Mouse (Mus musculus) kidney, adult 2 months (tissue): ENCODE data around the gene Swap70. TPM values are rescaled to one million over a fixed set of nuclear protein-coding genes. Genes with fewer than 3 reads are reported as not detected.
A peak's percentile ranks its signal among the peaks of the same experiment; 100 is the strongest.

Experiments used
- DNase-seq: peaks from one replicate; pipeline ENCODE4 v3.0.0; 2021
- H3K27ac ChIP-seq: fragments of 200-500 bp; 2 replicates; pipeline ENCODE4 v1.5.1; 2012; ENCODE audit warnings: low read depth, low read length, control low read depth, inconsistent platforms; ENCODE audit not compliant: insufficient read depth
- H3K27me3 ChIP-seq: fragments of 200-500 bp; replicated peaks from 2 replicates; pipeline ENCODE4 v1.6.1; 2012; ENCODE audit warnings: mild to moderate bottlenecking, moderate library complexity, low read length, inconsistent platforms; ENCODE audit not compliant: control insufficient read depth, insufficient read depth
- H3K36me3 ChIP-seq: fragments of 200-500 bp; 2 replicates; pipeline ENCODE4 v1.6.1; 2012; ENCODE audit warnings: mild to moderate bottlenecking, moderate library complexity, low read length, inconsistent platforms; ENCODE audit not compliant: control insufficient read depth, insufficient read depth
- H3K4me1 ChIP-seq: fragments of 200-500 bp; 2 replicates; pipeline ENCODE4 v1.6.1; 2011; ENCODE audit warnings: low read length; ENCODE audit not compliant: control insufficient read depth, insufficient read depth
- H3K4me3 ChIP-seq: fragments of 200-500 bp; 2 replicates; pipeline ENCODE4 v1.5.1; 2011; ENCODE audit warnings: mild to moderate bottlenecking, low read depth, low read length, control low read depth; ENCODE audit not compliant: insufficient read depth
- CTCF ChIP-seq: fragments of 200-500 bp; conservative IDR thresholded peaks from 2 replicates; pipeline ENCODE4 v1.5.1; 2011; ENCODE audit warnings: low read depth, mild to moderate bottlenecking, control low read depth, low read length, moderate library complexity, mixed read lengths; ENCODE audit not compliant: insufficient read depth, insufficient read length
- POLR2A ChIP-seq: fragments of 200-500 bp; IDR thresholded peaks from one replicate; pipeline ENCODE4 v1.6.1; 2011; ENCODE audit warnings: low read depth, low read length, control low read depth
- WGBS: fragments of 180-500 bp; shearing (Covaris S2); methylation state at CpG from one replicate; pipeline ENCODE4 v1.1.7; 2018; 5-methylcytosine and 5-hydroxymethylcytosine counted together
- polyA plus RNA-seq: library from polyadenylated mRNA; depleted of rRNA; stranded (reverse); fragments of >200 nt; gene quantifications from 2 replicates; pipeline ENCODE4 v1.2.3, GENCODE M21; 2012

Swap70 gene
- polyA plus RNA-seq, 1 experiment, result 12.5 TPM

- Histone ChIP-seq H3K4me3 (no peak overlapping the region), H3K27ac (peak overlapping the region; percentile 15; the same call in 1 of the 2 replicates), H3K27me3 (no peaks in the 10 kb centered on the region), H3K36me3 (no peaks in the 10 kb centered on the region), H3K4me1 (peaks cover 13% of the 10 kb centered on the region; the same call in 1 of the 2 replicates)
- WGBS, result 78% methylated on average over 5 of the region's 5 CpGs
- no peak for DNase-seq
- TF ChIP-seq CTCF (no peak), POLR2A (no peak)
Measured at GRCm38 (mm10) chr7:110306281-110306680, 84.8 kb downstream of the Swap70 start.

GRCm38 (mm10) chr7:110307741-110308140, 86.2 kb downstream of the Swap70 start:
- H3K27me3 ChIP-seq, result no peaks in the 10 kb centered on the region
- DNase-seq, result no peak
- H3K4me3 ChIP-seq, result no peak overlapping the region
- H3K27ac ChIP-seq, result no peak overlapping the region
- no peak for TF ChIP-seq CTCF
- no peak for TF ChIP-seq POLR2A
- peaks cover 13% of the 10 kb centered on the region; the same call in 1 of the 2 replicates for H3K4me1 ChIP-seq
- 93% methylated on average over 11 of the region's 11 CpGs for WGBS
- peaks cover 1% of the 10 kb centered on the region; the same call in 1 of the 2 replicates for H3K36me3 ChIP-seq

GRCm38 (mm10) chr7:110309246-110309645, 87.7 kb downstream of the Swap70 start:
- Histone ChIP-seq H3K36me3 (peaks cover 5% of the 10 kb centered on the region), H3K4me1 (peaks cover 13% of the 10 kb centered on the region; the same call in 1 of the 2 replicates), H3K27ac (no peak overlapping the region), H3K4me3 (no peak overlapping the region), H3K27me3 (no peaks in the 10 kb centered on the region)
- 95% methylated on average over 8 of the region's 8 CpGs for WGBS
- DNase-seq, result no peak
- TF ChIP-seq CTCF (no peak), POLR2A (no peak)

- Histone ChIP-seq H3K4me3 (no peak overlapping the region), H3K4me1 (no peaks in the 10 kb centered on the region), H3K27ac (no peak overlapping the region), H3K27me3 (no peaks in the 10 kb centered on the region), H3K36me3 (peaks cover 5% of the 10 kb centered on the region)
- peak; percentile 19 for DNase-seq
- TF ChIP-seq POLR2A (no peak), CTCF (no peak)
- 84% methylated on average over 9 of the region's 9 CpGs for WGBS
Measured at GRCm38 (mm10) chr7:110313392-110314055, 92.0 kb downstream of the Swap70 start.

GRCm38 (mm10) chr7:110314401-110314890, 92.9 kb downstream of the Swap70 start:
- TF ChIP-seq CTCF, result no peak
- Histone ChIP-seq H3K27me3 (no peaks in the 10 kb centered on the region), H3K27ac (no peak overlapping the region), H3K4me3 (no peak overlapping the region), H3K4me1 (0 out of 2 replicates have a peak, but pooled peaks cover 2% of the 10 kb centered on the region), H3K36me3 (peaks cover 5% of the 10 kb centered on the region)
- WGBS, result 81% methylated on average over 7 of the region's 7 CpGs
- DNase-seq, result no peak

- H3K36me3 ChIP-seq, result peaks cover 5% of the 10 kb centered on the region
- H3K27ac ChIP-seq, result no peak overlapping the region
- H3K27me3 ChIP-seq, result no peaks in the 10 kb centered on the region
- H3K4me3 ChIP-seq, result no peak overlapping the region
- peak; percentile 67 for DNase-seq
- 0 out of 2 replicates have a peak, but pooled peaks cover 2% of the 10 kb centered on the region for H3K4me1 ChIP-seq
- 90% methylated on average over 1 of the region's 1 CpGs for WGBS
- TF ChIP-seq POLR2A, result no peak
Measured at GRCm38 (mm10) chr7:110315352-110315751, 93.8 kb downstream of the Swap70 start.

- TF ChIP-seq POLR2A, result no peak
- TF ChIP-seq CTCF, result no peak
- H3K4me3 ChIP-seq, result no peak overlapping the region
- H3K36me3 ChIP-seq, result peaks cover 4% of the 10 kb centered on the region
- no peak for DNase-seq
- H3K27me3 ChIP-seq, result no peaks in the 10 kb centered on the region
- WGBS, result 67% methylated on average over 4 of the region's 4 CpGs
- H3K27ac ChIP-seq, result no peak overlapping the region
- 0 out of 2 replicates have a peak, but pooled peaks cover 2% of the 10 kb centered on the region for H3K4me1 ChIP-seq
Measured at GRCm38 (mm10) chr7:110317412-110317811, 95.9 kb downstream of the Swap70 start.
